In the genomic region with DNA sequence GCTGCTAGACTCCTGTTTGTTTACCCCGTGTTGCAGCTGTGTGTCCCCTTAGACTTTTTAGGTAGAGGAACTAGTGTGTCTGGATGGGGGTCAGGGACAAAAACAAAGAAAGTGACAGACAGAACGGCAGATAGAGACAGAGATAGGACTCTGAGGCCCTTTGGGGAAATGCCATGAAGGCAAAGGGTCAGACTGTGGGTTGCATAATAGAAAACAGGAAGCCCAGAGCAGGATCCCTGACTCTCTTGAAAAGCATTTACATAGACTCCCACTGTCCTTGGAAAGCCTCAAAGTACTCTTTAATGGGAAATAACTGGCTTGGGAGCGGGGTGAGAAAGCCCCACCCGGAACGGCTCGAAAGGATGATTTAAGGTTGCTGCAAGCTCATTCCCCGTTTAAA, we compare ENCODE assay signal across 17 mouse cellular contexts. TPM values are rescaled to one million over a fixed set of nuclear protein-coding genes. Genes with fewer than 3 reads are reported as not detected.
DNase-seq lines count a peak whose midpoint lies in the region; ATAC-seq and TF ChIP-seq lines count a peak whose summit lies in the region.
"Had no signal": no experiment of that assay in that cellular context is flagged by ENCODE, and none has a peak within 500 bp of the region (broad histone marks: within the 10 kb centered on the region; RNA-seq: fewer than 3 reads in every experiment).

No protein-coding gene starts in this region.

- peak; percentile 87 for DNase-seq in heart, adult 11 months
- DNase-seq in heart, postnatal 36 days, result no peak
- DNase-seq in lung, adult 18-20 months, result peak; percentile 10 to 16
- DNase-seq in lung, postnatal 0 days (ENCODE audit: low spot score), result no peak
- peak; percentile 12 for DNase-seq in ZHBTc4 (ENCODE audit: low read depth, low spot score)
- no peak for DNase-seq in right cerebral cortex, postnatal 4 days
- DNase-seq in spleen, adult 12 weeks (ENCODE audit: low spot score), result no peak
- DNase-seq: cerebellum, adult 9-11 months; gastrocnemius, postnatal 25 days; kidney, adult 8-10 months; right cerebral cortex, postnatal 25 days had no signal

- no peaks in the 10 kb centered on the region for H3K4me1 ChIP-seq in lung, postnatal 0 days (ENCODE audit: insufficient read depth, low read depth, low read length)
- H3K4me1 ChIP-seq: embryonic facial prominence, embryonic 13.5 days; hindbrain, embryonic 12.5 days; limb, embryonic 15.5 days had no signal

- no peaks in the 10 kb centered on the region for H3K27me3 ChIP-seq in lung, postnatal 0 days (replicated peaks; ENCODE audit: insufficient read depth, low read length)
- H3K27me3 ChIP-seq: embryonic facial prominence, embryonic 13.5 days; hindbrain, embryonic 12.5 days; limb, embryonic 15.5 days had no signal

- H3K27ac ChIP-seq in lung, postnatal 0 days (ENCODE audit: low read length), result no peak overlapping the region
- H3K27ac ChIP-seq in macrophage, result peak overlapping the region; percentile 15
- H3K27ac ChIP-seq: embryonic facial prominence, embryonic 13.5 days; hindbrain, embryonic 12.5 days; limb, embryonic 15.5 days had no signal

- H3K9me3 ChIP-seq in lung, postnatal 0 days (ENCODE audit: low read length), result no peaks in the 10 kb centered on the region
- H3K9me3 ChIP-seq: embryonic facial prominence, embryonic 13.5 days; hindbrain, embryonic 12.5 days; limb, embryonic 15.5 days had no signal

- no peak overlapping the region for H3K4me2 ChIP-seq in lung, postnatal 0 days (replicated peaks; ENCODE audit: low read depth, low read length)
- H3K4me2 ChIP-seq: embryonic facial prominence, embryonic 13.5 days; hindbrain, embryonic 12.5 days; limb, embryonic 15.5 days had no signal

- no peaks in the 10 kb centered on the region for H3K79me2 ChIP-seq in macrophage (ENCODE audit: inconsistent target)

- no peak for TF ChIP-seq CTCF in lung, postnatal 0 days (IDR thresholded peaks at IDR 0.05)

- no peak for ATAC-seq in lung, postnatal 0 days
- ATAC-seq: forebrain, embryonic 14.5 days; midbrain, embryonic 16.5 days had no signal

- WGBS in lung, postnatal 0 days, result 60% methylated on average over 7 of the region's 7 CpGs
- 46% methylated on average over 7 of the region's 7 CpGs for WGBS in macrophage (ENCODE audit: missing documents)

- intact Hi-C loops in heart, postnatal 36 days (cut with DNase I), result no loop called here

- no peaks in the 10 kb centered on the region for H3K36me3 ChIP-seq in lung, postnatal 0 days (ENCODE audit: insufficient read depth, low read length)
- H3K36me3 ChIP-seq in macrophage (ENCODE audit: inconsistent target), result no peaks in the 10 kb centered on the region
- H3K36me3 ChIP-seq: embryonic facial prominence, embryonic 13.5 days; hindbrain, embryonic 12.5 days; limb, embryonic 15.5 days had no signal

- no peak overlapping the region for H3K4me3 ChIP-seq in lung, postnatal 0 days (ENCODE audit: low read depth, low read length)
- no peak overlapping the region for H3K4me3 ChIP-seq in macrophage (ENCODE audit: inconsistent target)
- H3K4me3 ChIP-seq: embryonic facial prominence, embryonic 13.5 days; hindbrain, embryonic 12.5 days; limb, embryonic 15.5 days had no signal

- TF ChIP-seq EP300 in lung, postnatal 0 days (IDR thresholded peaks at IDR 0.05), result no peak

- no peak overlapping the region for H3K9ac ChIP-seq in lung, postnatal 0 days (replicated peaks; ENCODE audit: low read depth)
- H3K9ac ChIP-seq: embryonic facial prominence, embryonic 13.5 days; hindbrain, embryonic 12.5 days; limb, embryonic 15.5 days had no signal

RNA-seq across cellular contexts. Expression of gene Tbc1d9, which starts 55.4 kb away (rescaled TPM):
- total RNA-seq in heart, postnatal 36 days (2021), result 1 to 10 TPM; 2.2 to 3.3 TPM
- polyA plus RNA-seq in lung, postnatal 0 days (2015; fragmentation: Nextera tagmentation; extraction: Ambion mirVana), result 1.8 TPM in 2 replicates
- 10 to 100 TPM; 30.5 to 77.0 (median 60.9) TPM for total RNA-seq in macrophage (2018; cell fraction: chromatin; rRNA removed)
- 10 to 100 TPM; 40.0 to 66.0 (median 47.5) TPM for total RNA-seq in macrophage (2018; cell fraction: cytosol; rRNA removed)
- 100 to 1,000 TPM in 2 of 26 experiments, 10 to 100 TPM in 24; 44.0 to 112 (median 68.3) TPM for total RNA-seq in macrophage (2018; cell fraction: nucleus; rRNA removed)
- 25.9 to 34.3 TPM (median 30.4 TPM) in 3 replicates for polyA plus RNA-seq in macrophage (2018)

RNA-seq across cellular contexts. Expression of gene Gm10645, which starts 56.2 kb away (rescaled TPM):
- total RNA-seq in heart, postnatal 36 days (2021), result not detected
- 1.0 and 1.4 TPM in 2 replicates for polyA plus RNA-seq in lung, postnatal 0 days (2015; fragmentation: Nextera tagmentation; extraction: Ambion mirVana)
- 1 to 10 TPM in 20 of 26 experiments, under 1 TPM in 4, not detected in 2; 0.79 to 4.2 (median 1.5) TPM for total RNA-seq in macrophage (2018; cell fraction: chromatin; rRNA removed)
- 1 to 10 TPM in 13 of 26 experiments, under 1 TPM in 13; 0.51 to 2.0 (median 1.0) TPM for total RNA-seq in macrophage (2018; cell fraction: cytosol; rRNA removed)
- 1 to 10 TPM in 23 of 26 experiments, under 1 TPM in 1, not detected in 2; 0.71 to 4.9 (median 2.6) TPM for total RNA-seq in macrophage (2018; cell fraction: nucleus; rRNA removed)
- 0.42 to 1.4 TPM (median 0.69 TPM) in 3 replicates for polyA plus RNA-seq in macrophage (2018)
- total RNA-seq: gastrocnemius, postnatal 25 days had no signal

Comparison
In these comparisons a context has a peak if more than half of its experiments do, and no peak if none do; other contexts are left out.
1. DNase-seq: peak in heart, adult 11 months (single experiment), lung, adult 18-20 months (2 of 2) and ZHBTc4 (single experiment); none in heart, postnatal 36 days (0 of 2), lung, postnatal 0 days (single experiment), right cerebral cortex, postnatal 4 days (single experiment) and spleen, adult 12 weeks (single experiment).